19 mouse cellular contexts compared by ENCODE assay signal in genomic region chr10:44478091-44478490, GRCm38 (mm10). TPM values are rescaled to one million over a fixed set of nuclear protein-coding genes. Genes with fewer than 3 reads are reported as not detected.
DNase-seq lines count a peak whose midpoint lies in the region; ATAC-seq and TF ChIP-seq lines count a peak whose summit lies in the region.
"Had no signal": no experiment of that assay in that cellular context is flagged by ENCODE, and none has a peak within 500 bp of the region (broad histone marks: within the 10 kb centered on the region; RNA-seq: fewer than 3 reads in every experiment).

No protein-coding gene starts in this region.

- no peak for TF ChIP-seq EP300 in lung, postnatal 0 days (IDR thresholded peaks at IDR 0.05)

- 0 out of 2 replicates have a peak overlapping the region, but pooled peaks have one; percentile 11 for H3K4me2 ChIP-seq in heart, embryonic 13.5 days
- no peak overlapping the region for H3K4me2 ChIP-seq in lung, postnatal 0 days (replicated peaks; ENCODE audit: low read depth, low read length)
- H3K4me2 ChIP-seq: embryonic facial prominence, embryonic 15.5 days; hindbrain, embryonic 14.5 days; limb, embryonic 15.5 days had no signal

- no peak for TF ChIP-seq POLR2A in lung, adult 2 months (IDR thresholded peaks at IDR 0.05; ENCODE audit: borderline replicate concordance, extremely low read depth, low read depth, low read length)

- no peaks in the 10 kb centered on the region for H3K36me3 ChIP-seq in heart, embryonic 13.5 days
- H3K36me3 ChIP-seq in lung, postnatal 0 days (ENCODE audit: insufficient read depth, low read length): no peaks in the 10 kb centered on the region
- H3K36me3 ChIP-seq: embryonic facial prominence, embryonic 15.5 days; limb, embryonic 15.5 days had no signal

- peaks cover 84% of the 10 kb centered on the region for H3K27me3 ChIP-seq in heart, embryonic 13.5 days (replicated peaks)
- no peaks in the 10 kb centered on the region for H3K27me3 ChIP-seq in lung, postnatal 0 days (replicated peaks; ENCODE audit: insufficient read depth, low read length)

- no peak for TF ChIP-seq CTCF in lung, postnatal 0 days (IDR thresholded peaks at IDR 0.05)
- TF ChIP-seq CTCF in lung, adult 2 months (IDR thresholded peaks at IDR 0.05; ENCODE audit: insufficient read depth, low read length): no peak

- WGBS in heart, embryonic 13.5 days: 21% methylated on average over 5 of the region's 5 CpGs
- 56% methylated on average over 5 of the region's 5 CpGs for WGBS in lung, postnatal 0 days
- 62% methylated on average over 5 of the region's 5 CpGs for WGBS in lung, adult 2 months

- H3K4me3 ChIP-seq in heart, embryonic 13.5 days: no peak overlapping the region
- no peak overlapping the region for H3K4me3 ChIP-seq in lung, postnatal 0 days (ENCODE audit: low read depth, low read length)
- no peak overlapping the region for H3K4me3 ChIP-seq in lung, adult 2 months (replicated peaks; ENCODE audit: extremely low read depth, low read depth, low read length)
- H3K4me3 ChIP-seq: embryonic facial prominence, embryonic 15.5 days; limb, embryonic 15.5 days; megakaryocyte, embryonic 14.5 days had no signal

- H3K4me1 ChIP-seq in heart, embryonic 13.5 days: peaks cover 30% of the 10 kb centered on the region
- H3K4me1 ChIP-seq in lung, postnatal 0 days (ENCODE audit: insufficient read depth, low read depth, low read length): peaks cover 12% of the 10 kb centered on the region; the same call in 1 of the 2 replicates
- H3K4me1 ChIP-seq in lung, adult 2 months (ENCODE audit: control insufficient read depth, insufficient read depth, low read length): peaks cover 5% of the 10 kb centered on the region; the same call in 1 of the 2 replicates
- H3K4me1 ChIP-seq: embryonic facial prominence, embryonic 15.5 days had no signal

- H3K9me3 ChIP-seq in heart, embryonic 13.5 days: no peaks in the 10 kb centered on the region
- H3K9me3 ChIP-seq in lung, postnatal 0 days (ENCODE audit: low read length): no peaks in the 10 kb centered on the region
- H3K9me3 ChIP-seq: embryonic facial prominence, embryonic 15.5 days; limb, embryonic 15.5 days; megakaryocyte, embryonic 14.5 days had no signal

- no peak overlapping the region for H3K27ac ChIP-seq in heart, embryonic 13.5 days (replicated peaks)
- no peak overlapping the region for H3K27ac ChIP-seq in lung, postnatal 0 days (ENCODE audit: low read length)
- H3K27ac ChIP-seq: embryonic facial prominence, embryonic 15.5 days; hindbrain, embryonic 14.5 days; kidney, postnatal 0 days; limb, embryonic 15.5 days had no signal

- no peak overlapping the region for H3K9ac ChIP-seq in heart, embryonic 13.5 days
- no peak overlapping the region for H3K9ac ChIP-seq in lung, postnatal 0 days (replicated peaks; ENCODE audit: low read depth)
- H3K9ac ChIP-seq: embryonic facial prominence, embryonic 15.5 days; hindbrain, embryonic 14.5 days; limb, embryonic 15.5 days had no signal

- no peak for DNase-seq in heart, adult 9 months (ENCODE audit: low spot score in 2 of 2)
- peak; percentile 40 for DNase-seq in lung, postnatal 0 days (ENCODE audit: low spot score)
- DNase-seq in lung, adult 2 months: no peak
- DNase-seq in kidney, postnatal 10 days: peak; percentile 47
- DNase-seq in T-cell, adult 2 months (ENCODE audit: low spot score): no peak
- DNase-seq: cerebellum, adult 9-10 months; embryo, embryonic 11 days; gastrocnemius, postnatal 10 days; lung, adult 18-20 months; right cerebral cortex, adult 18-20 months had no signal

- ATAC-seq in heart, embryonic 13.5 days (ENCODE audit: extremely low read depth, insufficient number of reproducible peaks, low FRiP score, low TSS enrichment): no peak
- ATAC-seq in lung, postnatal 0 days: no peak
- no peak for ATAC-seq in megakaryocyte, adult 5-6 weeks (ENCODE audit: poor library complexity, severe bottlenecking)
- ATAC-seq: midbrain, embryonic 16.5 days; Patski had no signal

RNA-seq across cellular contexts. Expression of gene Prdm1, which starts 50.2 kb away (rescaled TPM):
- 0.34 and 0.67 TPM in 2 replicates for polyA plus RNA-seq in heart, embryonic 13.5 days (2015; fragmentation: Nextera tagmentation; extraction: Ambion mirVana)
- polyA plus RNA-seq in lung, postnatal 0 days (2015; fragmentation: Nextera tagmentation; extraction: Ambion mirVana): 3.2 and 5.5 TPM in 2 replicates
- polyA plus RNA-seq in lung, adult 2 months (2012; rRNA removed): 4.9 and 7.9 TPM in 2 replicates
- total RNA-seq in megakaryocyte, adult 5-6 weeks (2015): 1.9 and 2.2 TPM in 2 replicates
- total RNA-seq in megakaryocyte, adult 5-6 weeks (2017): 1.1 and 2.0 TPM in 2 replicates

Comparison
In these comparisons a context has a peak if more than half of its experiments do, and no peak if none do; other contexts are left out.
1. DNase-seq: peak in lung, postnatal 0 days (single experiment) and kidney, postnatal 10 days (single experiment); none in heart, adult 9 months (0 of 2), lung, adult 2 months (single experiment) and T-cell, adult 2 months (single experiment).